Comparison of ENCODE assay signal across 8 mouse cellular contexts in the genomic region with DNA sequence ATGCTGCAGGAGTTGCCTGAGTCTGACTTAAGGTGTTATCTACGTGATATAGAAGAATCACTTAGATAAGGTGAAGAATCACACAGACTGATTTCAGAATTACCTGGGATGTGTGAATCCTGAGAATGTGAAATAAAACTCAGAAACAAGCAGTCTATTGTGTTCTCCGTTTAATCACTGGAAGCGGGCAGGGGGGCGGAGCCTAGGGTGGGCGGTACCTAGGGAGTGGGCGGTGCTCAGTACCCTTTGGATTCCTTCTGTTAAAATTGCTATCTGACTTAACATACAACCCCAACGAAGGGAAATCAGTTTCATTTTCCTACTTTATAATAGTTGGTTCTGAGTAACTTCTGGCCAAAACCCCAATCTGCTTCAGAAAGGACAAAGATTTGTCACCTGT. TPM values are rescaled to one million over a fixed set of nuclear protein-coding genes. Genes with fewer than 3 reads are reported as not detected.
A peak's percentile ranks its signal among the peaks of the same experiment; 100 is the strongest.
DNase-seq lines count a peak whose midpoint lies in the region; ATAC-seq and TF ChIP-seq lines count a peak whose summit lies in the region.

No protein-coding gene starts in this region.

- TF ChIP-seq POLR2A in liver, adult 2 months (IDR thresholded peaks at IDR 0.05; ENCODE audit: extremely low read depth, insufficient read depth, low read length), result no peak

- no peak for ATAC-seq in midbrain, embryonic 13.5 days
- no peak for ATAC-seq in hindbrain, embryonic 11.5 days (ENCODE audit: low FRiP score)
- no peak for ATAC-seq in neural tube, embryonic 13.5 days (ENCODE audit: low read depth)
- no peak for ATAC-seq in monocyte, adult 5-6 weeks (replicated peaks; ENCODE audit: insufficient number of reproducible peaks, low FRiP score, low TSS enrichment, poor library complexity, severe bottlenecking)

- no peak overlapping the region for H3K4me3 ChIP-seq in midbrain, embryonic 13.5 days (replicated peaks)
- H3K4me3 ChIP-seq in midbrain, embryonic 10.5 days, result no peak overlapping the region
- H3K4me3 ChIP-seq in hindbrain, embryonic 11.5 days (ENCODE audit: low read depth, low read length), result no peak overlapping the region
- no peak overlapping the region for H3K4me3 ChIP-seq in liver, adult 2 months (ENCODE audit: insufficient read depth, low read depth, low read length)
- no peak overlapping the region for H3K4me3 ChIP-seq in neural tube, embryonic 13.5 days

- TF ChIP-seq CTCF in liver, adult 2 months (IDR thresholded peaks at IDR 0.05; ENCODE audit: low read depth, low read length), result no peak

- H3K27ac ChIP-seq in midbrain, embryonic 13.5 days, result no peak overlapping the region
- H3K27ac ChIP-seq in midbrain, embryonic 10.5 days (replicated peaks), result no peak overlapping the region
- H3K27ac ChIP-seq in hindbrain, embryonic 11.5 days (ENCODE audit: low read depth, low read length), result no peak overlapping the region
- no peak overlapping the region for H3K27ac ChIP-seq in liver, adult 2 months (replicated peaks; ENCODE audit: insufficient read depth, low read depth, low read length)
- H3K27ac ChIP-seq in neural tube, embryonic 13.5 days (replicated peaks), result no peak overlapping the region

- intact Hi-C loops in left cerebral cortex, postnatal 25 days (cut with DNase I), result loop anchor here (5.0 kb wide), 2 partner anchors 217 to 287 kb away; partner anchors contain the start of gene Stum

- H3K9me3 ChIP-seq in midbrain, embryonic 13.5 days, result no peaks in the 10 kb centered on the region
- H3K9me3 ChIP-seq in midbrain, embryonic 10.5 days (replicated peaks), result no peaks in the 10 kb centered on the region
- H3K9me3 ChIP-seq in hindbrain, embryonic 11.5 days (ENCODE audit: control insufficient read depth, low read length), result no peaks in the 10 kb centered on the region
- H3K9me3 ChIP-seq in neural tube, embryonic 13.5 days, result no peaks in the 10 kb centered on the region

- no peaks in the 10 kb centered on the region for H3K36me3 ChIP-seq in midbrain, embryonic 13.5 days
- no peaks in the 10 kb centered on the region for H3K36me3 ChIP-seq in midbrain, embryonic 10.5 days
- no peaks in the 10 kb centered on the region for H3K36me3 ChIP-seq in hindbrain, embryonic 11.5 days (ENCODE audit: control insufficient read depth, insufficient read depth, low read length)
- H3K36me3 ChIP-seq in liver, adult 2 months (ENCODE audit: control insufficient read depth, insufficient read depth, low read length), result no peaks in the 10 kb centered on the region
- H3K36me3 ChIP-seq in neural tube, embryonic 13.5 days, result no peaks in the 10 kb centered on the region

- no peak for DNase-seq in midbrain, embryonic 10.5 days (ENCODE audit: low spot score)
- DNase-seq in embryo, embryonic 9.5 days (ENCODE audit: extremely low spot score), result peak; percentile 35
- DNase-seq in hindbrain, embryonic 11.5 days (ENCODE audit: low spot score), result peak; percentile 55
- peak; percentile 50 for DNase-seq in liver, adult 2 months (ENCODE audit: extremely low read depth, low read depth, low spot score)
- no peak for DNase-seq in left cerebral cortex, postnatal 25 days (ENCODE audit: low spot score in 2 of 2)

- no peaks in the 10 kb centered on the region for H3K79me2 ChIP-seq in liver, adult 2 months (ENCODE audit: control insufficient read depth, insufficient read depth, low read length)

- H3K4me2 ChIP-seq in midbrain, embryonic 13.5 days (replicated peaks), result peak overlapping the region; percentile 11; the same call in 1 of the 2 replicates
- 0 out of 2 replicates have a peak overlapping the region, but pooled peaks have one; percentile 11 for H3K4me2 ChIP-seq in hindbrain, embryonic 11.5 days (replicated peaks; ENCODE audit: low read depth, low read length)
- H3K4me2 ChIP-seq in neural tube, embryonic 13.5 days, result peak overlapping the region; percentile 15

- WGBS in midbrain, embryonic 13.5 days, result 9% methylated on average over 7 of the region's 7 CpGs
- 16% methylated on average over 7 of the region's 7 CpGs for WGBS in midbrain, embryonic 10.5 days
- 9% methylated on average over 7 of the region's 7 CpGs for WGBS in hindbrain, embryonic 11.5 days
- 22% methylated on average over 7 of the region's 7 CpGs for WGBS in liver, adult 2 months
- 20% methylated on average over 7 of the region's 7 CpGs for WGBS in neural tube, embryonic 13.5 days

- 0 out of 2 replicates have a peak, but pooled peaks cover 5% of the 10 kb centered on the region for H3K4me1 ChIP-seq in midbrain, embryonic 13.5 days (replicated peaks)
- peaks cover 11% of the 10 kb centered on the region for H3K4me1 ChIP-seq in midbrain, embryonic 10.5 days
- no peaks in the 10 kb centered on the region for H3K4me1 ChIP-seq in hindbrain, embryonic 11.5 days (replicated peaks; ENCODE audit: control insufficient read depth, insufficient read depth, low read length)
- H3K4me1 ChIP-seq in liver, adult 2 months (ENCODE audit: control insufficient read depth, insufficient read depth, low read length), result peaks cover 9% of the 10 kb centered on the region
- 0 out of 2 replicates have a peak, but pooled peaks cover 3% of the 10 kb centered on the region for H3K4me1 ChIP-seq in neural tube, embryonic 13.5 days (replicated peaks)

- H3K27me3 ChIP-seq in midbrain, embryonic 13.5 days, result peaks cover 20% of the 10 kb centered on the region
- peaks cover 12% of the 10 kb centered on the region for H3K27me3 ChIP-seq in midbrain, embryonic 10.5 days (ENCODE audit: low read depth, poor library complexity, severe bottlenecking)
- no peaks in the 10 kb centered on the region for H3K27me3 ChIP-seq in hindbrain, embryonic 11.5 days (ENCODE audit: control insufficient read depth, insufficient read depth, low read length)
- no peaks in the 10 kb centered on the region for H3K27me3 ChIP-seq in liver, adult 2 months (ENCODE audit: control insufficient read depth, insufficient read depth, low read length)
- H3K27me3 ChIP-seq in neural tube, embryonic 13.5 days, result peaks cover 13% of the 10 kb centered on the region

- H3K9ac ChIP-seq in midbrain, embryonic 13.5 days (replicated peaks), result no peak overlapping the region
- H3K9ac ChIP-seq in hindbrain, embryonic 11.5 days (ENCODE audit: low read depth, low read length), result no peak overlapping the region
- H3K9ac ChIP-seq in liver, adult 2 months (ENCODE audit: low read depth, low read length), result no peak overlapping the region
- H3K9ac ChIP-seq in neural tube, embryonic 13.5 days, result no peak overlapping the region

RNA-seq across cellular contexts. Expression of gene Psen2, which starts 2.2 kb away (rescaled TPM):
- 10.7 and 11.1 TPM in 2 replicates for polyA plus RNA-seq in midbrain, embryonic 13.5 days (2015; fragmentation: Nextera tagmentation; extraction: Ambion mirVana)
- polyA plus RNA-seq in midbrain, embryonic 10.5 days (2016; fragmentation: Nextera tagmentation; extraction: Ambion mirVana), result 6.2 and 6.5 TPM in 2 replicates
- 4.4 and 6.9 TPM in 2 replicates for polyA plus RNA-seq in hindbrain, embryonic 11.5 days (2014; fragmentation: Nextera tagmentation; extraction: Ambion mirVana)
- total RNA-seq in liver, adult 2 months (2014; rRNA removed), result 247 and 256 TPM in 2 replicates
- polyA plus RNA-seq in liver, adult 2 months (2012; rRNA removed), result 711 and 783 TPM in 2 replicates
- polyA plus RNA-seq in neural tube, embryonic 13.5 days (2015; fragmentation: Nextera tagmentation; extraction: Ambion mirVana), result 11.9 and 13.0 TPM in 2 replicates
- total RNA-seq in monocyte, adult 5-6 weeks (2017), result 30.1 to 38.0 TPM (median 30.6 TPM) in 3 replicates
- 10 to 100 TPM; 18.1 to 21.6 TPM for total RNA-seq in left cerebral cortex, postnatal 25 days (2021)

Comparison
In these comparisons a context has a peak if more than half of its experiments do, and no peak if none do; other contexts are left out.
1. DNase-seq: peak in embryo, embryonic 9.5 days (single experiment), hindbrain, embryonic 11.5 days (single experiment) and liver, adult 2 months (single experiment); none in midbrain, embryonic 10.5 days (single experiment) and left cerebral cortex, postnatal 25 days (0 of 2).
2. RNA of gene Psen2, which starts 2.2 kb away (polyA plus RNA-seq): 711 to 783 TPM in liver, adult 2 months; 11.9 to 13.0 TPM in neural tube, embryonic 13.5 days, 10.7 to 11.1 TPM in midbrain, embryonic 13.5 days, 6.2 to 6.5 TPM in midbrain, embryonic 10.5 days and 4.4 to 6.9 TPM in hindbrain, embryonic 11.5 days; every median in the first group is over 10 times any median in the second.
3. Peak in every context shown above with its lines, with median percentiles within 50 percentile points of each other: H3K4me2 ChIP-seq.